Mouse (Mus musculus) stomach, postnatal 0 days (tissue): Measurements from ENCODE around the gene Cntn3. TPM values are rescaled to one million over a fixed set of nuclear protein-coding genes. Genes with fewer than 3 reads are reported as not detected.

ENCODE experiments used
- ATAC-seq: fragments of 200-750 bp; cut with Nextera tagmentation; 2 replicates; pipeline ENCODE4 v1.8.0; 2017; ENCODE audit not compliant: low FRiP score, low TSS enrichment
- DNase-seq: peaks from one replicate; pipeline ENCODE4 v3.0.0-alpha.2; 2016; ENCODE audit warnings: low spot score
- H3K27ac ChIP-seq: fragments of 300-500 bp; sonication (generic); replicated peaks from 2 replicates; pipeline ENCODE4 v1.5.1; 2014; ENCODE audit warnings: mild to moderate bottlenecking, control low read depth
- H3K27me3 ChIP-seq: fragments of 300-500 bp; sonication (generic); 2 replicates; pipeline ENCODE4 v1.6.1; 2014; ENCODE audit warnings: low read length; ENCODE audit not compliant: control insufficient read depth, insufficient read depth
- H3K36me3 ChIP-seq: fragments of 300-500 bp; sonication (generic); 2 replicates; pipeline ENCODE4 v1.6.1; 2014; ENCODE audit warnings: low read length, mixed read lengths; ENCODE audit not compliant: control insufficient read depth, insufficient read depth
- H3K4me1 ChIP-seq: fragments of 300-500 bp; sonication (generic); replicated peaks from 2 replicates; pipeline ENCODE4 v1.6.1; 2014; ENCODE audit warnings: antibody characterized with exemption; ENCODE audit not compliant: control insufficient read depth, insufficient read depth
- H3K4me2 ChIP-seq: fragments of 300-500 bp; sonication (generic); replicated peaks from 2 replicates; pipeline ENCODE4 v1.6.1; 2014; ENCODE audit warnings: low read depth, mild to moderate bottlenecking, control low read depth, moderate library complexity
- H3K4me3 ChIP-seq: fragments of 300-500 bp; sonication (generic); 2 replicates; pipeline ENCODE4 v1.5.1; 2014; ENCODE audit warnings: low read depth, low read length, control low read depth
- H3K9ac ChIP-seq: fragments of 300-500 bp; sonication (generic); 2 replicates; pipeline ENCODE4 v1.6.1; 2014; ENCODE audit warnings: mild to moderate bottlenecking, low read length, control low read depth, mixed read lengths
- H3K9me3 ChIP-seq: fragments of 300-500 bp; sonication (generic); 2 replicates; pipeline ENCODE4 v1.6.1; 2016; ENCODE audit warnings: low read length; ENCODE audit not compliant: control insufficient read depth
- CTCF ChIP-seq: IDR thresholded peaks from 2 replicates; pipeline ENCODE4 v1.5.1; 2016; ENCODE audit warnings: antibody characterized with exemption, low read depth, mild to moderate bottlenecking, moderate library complexity
- EP300 ChIP-seq: optimal IDR thresholded peaks from 2 replicates; pipeline ENCODE3; 2016; ENCODE audit warnings: antibody characterized with exemption
- WGBS: fragments of 180-500 bp; shearing (Covaris S2); extraction: QIAGEN DNeasy Blood & Tissue Kit; methylation state at CpG from one replicate; pipeline ENCODE4 v1.1.7; 2014; 5-methylcytosine and 5-hydroxymethylcytosine counted together
- polyA plus RNA-seq: library from polyadenylated mRNA; unstranded; fragments of >200 nt; fragmentation: Nextera tagmentation; extraction: Ambion mirVana; gene quantifications from 2 replicates; pipeline ENCODE4 v1.2.1, GENCODE M21; 2015

Cntn3 gene
- polyA plus RNA-seq, 1 experiment from 2014 or later, result 1.1 TPM

- Histone ChIP-seq H3K4me2 (no peak overlapping the region), H3K4me3 (no peak overlapping the region), H3K9ac (no peak overlapping the region), H3K4me1 (no peaks in the 10 kb centered on the region), H3K9me3 (no peaks in the 10 kb centered on the region), H3K27me3 (no peaks in the 10 kb centered on the region), H3K27ac (no peak overlapping the region), H3K36me3 (no peaks in the 10 kb centered on the region)
- TF ChIP-seq EP300, result no peak
- TF ChIP-seq CTCF, result no peak
- DNase-seq (no peak), ATAC-seq (no peak)
- 58% methylated on average over 3 of the region's 3 CpGs for WGBS
Observed at GRCm38 (mm10) chr6:102332144-102332543, 240.8 kb downstream of the Cntn3 start.

- Histone ChIP-seq H3K27me3 (no peaks in the 10 kb centered on the region), H3K36me3 (no peaks in the 10 kb centered on the region), H3K9ac (no peak overlapping the region), H3K9me3 (no peaks in the 10 kb centered on the region), H3K4me3 (no peak overlapping the region), H3K27ac (no peak overlapping the region), H3K4me2 (no peak overlapping the region), H3K4me1 (no peaks in the 10 kb centered on the region)
- TF ChIP-seq CTCF, result no peak
- TF ChIP-seq EP300, result no peak
- 64% methylated on average over 2 of the region's 2 CpGs for WGBS
- ATAC-seq (no peak), DNase-seq (no peak)
Observed at GRCm38 (mm10) chr6:102326711-102327110, 246.2 kb downstream of the Cntn3 start.

- no peak for TF ChIP-seq EP300
- no peak for TF ChIP-seq CTCF
- Histone ChIP-seq H3K4me3 (no peak overlapping the region), H3K9ac (no peak overlapping the region), H3K4me1 (no peaks in the 10 kb centered on the region), H3K36me3 (no peaks in the 10 kb centered on the region), H3K4me2 (no peak overlapping the region), H3K27ac (no peak overlapping the region), H3K27me3 (no peaks in the 10 kb centered on the region), H3K9me3 (no peaks in the 10 kb centered on the region)
- DNase-seq (no peak), ATAC-seq (no peak)
- 48% methylated on average over 4 of the region's 4 CpGs for WGBS
Observed at GRCm38 (mm10) chr6:102322614-102323284, 250.2 kb downstream of the Cntn3 start.

GRCm38 (mm10) chr6:102319755-102320154 is 253.1 kb downstream of the Cntn3 start:
- Histone ChIP-seq H3K9me3 (no peaks in the 10 kb centered on the region), H3K4me1 (no peaks in the 10 kb centered on the region), H3K27me3 (no peaks in the 10 kb centered on the region), H3K4me2 (no peak overlapping the region), H3K4me3 (no peak overlapping the region), H3K9ac (no peak overlapping the region), H3K36me3 (no peaks in the 10 kb centered on the region), H3K27ac (no peak overlapping the region)
- DNase-seq (no peak), ATAC-seq (no peak)
- no peak for TF ChIP-seq EP300
- TF ChIP-seq CTCF, result no peak
- 36% methylated on average over 3 of the region's 3 CpGs for WGBS

GRCm38 (mm10) chr6:102282889-102283288 is 290.0 kb downstream of the Cntn3 start:
- DNase-seq (no peak), ATAC-seq (no peak)
- no peaks in the 10 kb centered on the region for H3K4me1 ChIP-seq
- H3K9ac ChIP-seq, result no peak overlapping the region
- no peaks in the 10 kb centered on the region for H3K36me3 ChIP-seq
- H3K4me3 ChIP-seq, result no peak overlapping the region
- no peaks in the 10 kb centered on the region for H3K27me3 ChIP-seq
- no peaks in the 10 kb centered on the region for H3K9me3 ChIP-seq
- TF ChIP-seq EP300, result no peak
- no peak overlapping the region for H3K27ac ChIP-seq
- WGBS, result 62% methylated on average over 2 of the region's 2 CpGs
- no peak overlapping the region for H3K4me2 ChIP-seq

GRCm38 (mm10) chr6:102231015-102231414 is 341.9 kb downstream of the Cntn3 start:
- no peak for TF ChIP-seq CTCF
- no peak for TF ChIP-seq EP300

More at GRCm38 (mm10) chr6:102231015-102231414, 341.9 kb downstream of the Cntn3 start:
- no peak overlapping the region for H3K4me3 ChIP-seq
- ATAC-seq, result no peak
- H3K4me2 ChIP-seq, result no peak overlapping the region
- H3K4me1 ChIP-seq, result no peaks in the 10 kb centered on the region
- no peak for DNase-seq
- WGBS, result 65% methylated on average over 1 of the region's 1 CpGs
- no peaks in the 10 kb centered on the region for H3K36me3 ChIP-seq
- H3K27me3 ChIP-seq, result no peaks in the 10 kb centered on the region
- no peak overlapping the region for H3K27ac ChIP-seq
- H3K9ac ChIP-seq, result no peak overlapping the region
- H3K9me3 ChIP-seq, result no peaks in the 10 kb centered on the region
